Comparison of ENCODE assay signal across 16 mouse cellular contexts in the genomic region with DNA sequence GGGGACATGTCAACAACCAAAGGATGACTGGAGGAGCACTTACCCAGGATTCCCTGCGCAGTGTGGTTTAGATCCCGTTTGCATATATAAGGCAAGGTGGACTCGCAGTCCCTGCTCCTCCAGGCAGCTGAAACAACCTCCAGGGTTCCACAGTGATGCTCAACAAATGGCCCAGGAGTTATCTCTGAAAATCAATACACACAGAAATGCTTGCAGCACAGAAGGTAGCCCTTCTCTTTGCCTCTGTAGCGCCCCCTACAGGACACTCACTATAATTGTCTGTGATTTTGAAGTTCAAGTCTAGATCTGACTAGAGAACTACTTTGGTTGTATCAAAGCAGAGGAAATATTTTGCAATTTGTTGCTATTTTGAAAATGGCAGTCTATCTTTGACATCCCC. TPM values are rescaled to one million over a fixed set of nuclear protein-coding genes. Genes with fewer than 3 reads are reported as not detected.
A peak's percentile ranks its signal among the peaks of the same experiment; 100 is the strongest.
DNase-seq lines count a peak whose midpoint lies in the region; TF ChIP-seq lines count a peak whose summit lies in the region.
"Had no signal": no experiment of that assay in that cellular context is flagged by ENCODE, and none has a peak within 500 bp of the region (broad histone marks: within the 10 kb centered on the region; RNA-seq: fewer than 3 reads in every experiment).

No protein-coding gene starts in this region.

- TF ChIP-seq RAD21 in MEL (IDR thresholded peaks at IDR 0.05; ENCODE audit: low read depth, low read length), result no peak

- H3K79me2 ChIP-seq in MEL (ENCODE audit: control insufficient read depth, insufficient read depth, low read length, poor library complexity), result no peaks in the 10 kb centered on the region

- no peak overlapping the region for H3K27ac ChIP-seq in gastrocnemius, adult 2 months
- no peak overlapping the region for H3K27ac ChIP-seq in MEL (ENCODE audit: control insufficient read depth, low read depth, low read length)
- H3K27ac ChIP-seq: embryonic facial prominence, embryonic 10.5 days; hindbrain, embryonic 15.5 days; liver, embryonic 15.5 days; stomach, embryonic 15.5 days had no signal

- no peaks in the 10 kb centered on the region for H3K27me3 ChIP-seq in MEL (ENCODE audit: control insufficient read depth in 1 of 2, insufficient read depth in 2 of 2, low read length in 2 of 2)
- H3K27me3 ChIP-seq: heart, embryonic 13.5 days; hindbrain, embryonic 15.5 days; liver, embryonic 15.5 days; stomach, embryonic 15.5 days had no signal

- DNase-seq in gastrocnemius, adult 2 months, result no peak
- DNase-seq in gastrocnemius, postnatal 25 days, result no peak
- DNase-seq in lung, adult 2 months, result no peak
- no peak for DNase-seq in lung, postnatal 4 days
- peak; percentile 4 for DNase-seq in MEL (ENCODE audit: low read depth, low spot score)
- DNase-seq in testis, postnatal 14 days (ENCODE audit: low spot score), result peak; percentile 10
- DNase-seq in embryo, embryonic 11 days, result no peak
- DNase-seq in adrenal gland, postnatal 25 days, result no peak
- DNase-seq: cerebellum, adult 8-10 months; kidney, postnatal 4 days; right cerebral cortex, adult 18-20 months had no signal

- H3K9me3 ChIP-seq in MEL (replicated peaks; ENCODE audit: insufficient read depth, low read length), result no peaks in the 10 kb centered on the region
- H3K9me3 ChIP-seq: embryonic facial prominence, embryonic 10.5 days; heart, embryonic 13.5 days; hindbrain, embryonic 15.5 days; liver, embryonic 15.5 days; stomach, embryonic 15.5 days had no signal

- WGBS in lung, adult 2 months, result 70% methylated on average over 4 of the region's 4 CpGs

- no peak for TF ChIP-seq EP300 in MEL (IDR thresholded peaks at IDR 0.05; ENCODE audit: low read depth in 1 of 2, low read length in 2 of 2)

- no peaks in the 10 kb centered on the region for H3K36me3 ChIP-seq in MEL (ENCODE audit: control insufficient read depth in 1 of 2, insufficient read depth in 2 of 2, low read length in 2 of 2)
- H3K36me3 ChIP-seq: embryonic facial prominence, embryonic 10.5 days; heart, embryonic 13.5 days; hindbrain, embryonic 15.5 days; liver, embryonic 15.5 days; stomach, embryonic 15.5 days had no signal

- intact Hi-C loops in gastrocnemius, adult 2 months (cut with DNase I), result no loop called here

- no peak overlapping the region for H3K4me3 ChIP-seq in gastrocnemius, adult 2 months
- no peak overlapping the region for H3K4me3 ChIP-seq in lung, adult 2 months (replicated peaks; ENCODE audit: extremely low read depth, low read depth, low read length)
- no peak overlapping the region for H3K4me3 ChIP-seq in MEL (ENCODE audit: control insufficient read depth in 1 of 2, insufficient read depth in 1 of 2, low read depth in 2 of 2, low read length in 2 of 2)
- H3K4me3 ChIP-seq: embryonic facial prominence, embryonic 10.5 days; heart, embryonic 13.5 days; hindbrain, embryonic 15.5 days; liver, embryonic 15.5 days; stomach, embryonic 15.5 days had no signal

- H3K9ac ChIP-seq in MEL (ENCODE audit: control insufficient read depth, low read depth, low read length, poor library complexity, severe bottlenecking), result no peak overlapping the region
- H3K9ac ChIP-seq: heart, embryonic 13.5 days; hindbrain, embryonic 15.5 days; liver, embryonic 15.5 days; stomach, embryonic 15.5 days had no signal

- H3K4me1 ChIP-seq in lung, adult 2 months (ENCODE audit: control insufficient read depth, insufficient read depth, low read length), result no peaks in the 10 kb centered on the region
- no peaks in the 10 kb centered on the region for H3K4me1 ChIP-seq in MEL (ENCODE audit: control insufficient read depth in 1 of 2, insufficient read depth in 2 of 2, low read length in 2 of 2)
- H3K4me1 ChIP-seq: liver, embryonic 15.5 days; stomach, embryonic 15.5 days had no signal

- peak; percentile 42 for TF ChIP-seq CTCF in gastrocnemius, adult 2 months (IDR thresholded peaks at IDR 0.05)
- TF ChIP-seq CTCF in lung, adult 2 months (IDR thresholded peaks at IDR 0.05; ENCODE audit: insufficient read depth, low read length), result 0 out of 2 replicates have a peak, but pooled peaks have one; percentile 7
- peak in 2 of 3 experiments; percentile 26 to 54; a peak in 4 of 6 replicates for TF ChIP-seq CTCF in MEL (IDR thresholded peaks at IDR 0.05 in 2 of 3, conservative IDR thresholded peaks at IDR 0.05 in 1 of 3; ENCODE audit: control insufficient read depth in 1 of 3, insufficient read depth in 1 of 3, low read depth in 2 of 3, low read length in 3 of 3, poor library complexity in 1 of 3, severe bottlenecking in 1 of 3)

- TF ChIP-seq POLR2A in lung, adult 2 months (IDR thresholded peaks at IDR 0.05; ENCODE audit: borderline replicate concordance, extremely low read depth, low read depth, low read length), result no peak
- TF ChIP-seq POLR2A in MEL (IDR thresholded peaks at IDR 0.05; ENCODE audit: control insufficient read depth in 1 of 2, insufficient read depth in 1 of 2, low read depth in 1 of 2, low read length in 2 of 2, poor library complexity in 1 of 2), result no peak

TF ChIP-seq in MEL, 35 proteins besides CTCF, POLR2A, EP300 and RAD21:
- TF ChIP-seq NELFE (IDR thresholded peaks at IDR 0.05; ENCODE audit: low read depth, low read length), result no peak
TF ChIP-seq in MEL: peak in this region for 0.

RNA-seq across cellular contexts. Expression of gene Pla2r1, which starts 38.2 kb away (rescaled TPM):
- total RNA-seq in gastrocnemius, adult 2 months (2021), result 1 to 10 TPM in 1 of 2 experiments, under 1 TPM in 1; 0.82 to 1.6 TPM
- total RNA-seq in gastrocnemius, postnatal 25 days (2021), result under 1 TPM; 0.69 to 0.88 TPM
- 9.3 and 14.1 TPM in 2 replicates for polyA plus RNA-seq in lung, adult 2 months (2012; rRNA removed)
- not detected in 2 replicates for total RNA-seq in MEL (2012; rRNA removed)
- polyA plus RNA-seq in MEL (2012; ENCODE audit: insufficient read depth in 1 of 2, insufficient read length in 2 of 2, low read depth in 1 of 2, low replicate concordance in 2 of 2, missing spikeins in 1 of 2), result not detected
- 3.4 and 4.4 TPM in 2 replicates for total RNA-seq in adrenal gland, postnatal 25 days (2021)

Comparison
In these comparisons a context has a peak if more than half of its experiments do, and no peak if none do; other contexts are left out.
1. DNase-seq: peak in MEL (single experiment) and testis, postnatal 14 days (single experiment); none in gastrocnemius, adult 2 months (single experiment), gastrocnemius, postnatal 25 days (single experiment), lung, adult 2 months (single experiment), lung, postnatal 4 days (0 of 2), embryo, embryonic 11 days (single experiment) and adrenal gland, postnatal 25 days (single experiment).
2. Peak in every context shown above with its lines, with median percentiles within 50 percentile points of each other: CTCF ChIP-seq.